Mouse (Mus musculus) limb, embryonic 13.5 days (tissue): ENCODE results near the gene Adra2c. TPM values are rescaled to one million over a fixed set of nuclear protein-coding genes. Genes with fewer than 3 reads are reported as not detected.

ENCODE experiments used
- ATAC-seq: fragments of 200-750 bp; cut with Nextera tagmentation; 2 replicates; pipeline ENCODE4 v1.8.0; 2017; ENCODE audit warnings: low read depth, moderate number of reproducible peaks, moderate TSS enrichment; ENCODE audit not compliant: low FRiP score
- H3K27ac ChIP-seq: fragments of 300-500 bp; sonication (generic); 2 replicates; pipeline ENCODE4 v1.5.1; 2015; ENCODE audit warnings: inconsistent platforms, mild to moderate bottlenecking, moderate library complexity
- H3K27me3 ChIP-seq: fragments of 300-500 bp; sonication (generic); 2 replicates; pipeline ENCODE4 v1.6.1; 2015; ENCODE audit warnings: mild to moderate bottlenecking, inconsistent platforms
- H3K36me3 ChIP-seq: fragments of 300-500 bp; sonication (generic); 2 replicates; pipeline ENCODE4 v1.6.1; 2015; ENCODE audit warnings: inconsistent platforms, mild to moderate bottlenecking, moderate library complexity
- H3K4me1 ChIP-seq: fragments of 300-500 bp; sonication (generic); 2 replicates; pipeline ENCODE4 v1.6.1; 2015; ENCODE audit warnings: inconsistent platforms
- H3K4me2 ChIP-seq: fragments of 300-500 bp; sonication (generic); replicated peaks from 2 replicates; pipeline ENCODE4 v1.6.1; 2015; ENCODE audit warnings: inconsistent platforms, mild to moderate bottlenecking, moderate library complexity
- H3K4me3 ChIP-seq: fragments of 300-500 bp; sonication (generic); 2 replicates; pipeline ENCODE4 v1.5.1; 2015; ENCODE audit warnings: moderate library complexity, mild to moderate bottlenecking, inconsistent platforms
- H3K9ac ChIP-seq: fragments of 300-500 bp; sonication (generic); 2 replicates; pipeline ENCODE4 v1.6.1; 2015; ENCODE audit warnings: mild to moderate bottlenecking, inconsistent platforms
- H3K9me3 ChIP-seq: fragments of 300-500 bp; sonication (generic); 2 replicates; pipeline ENCODE4 v1.6.1; 2016; ENCODE audit warnings: inconsistent platforms
- WGBS: fragments of 180-500 bp; shearing (Covaris S2); methylation state at CpG from one replicate; pipeline ENCODE4 v1.1.7; 2015; 5-methylcytosine and 5-hydroxymethylcytosine counted together
- polyA plus RNA-seq: library from polyadenylated mRNA; unstranded; fragments of >200 nt; fragmentation: Nextera tagmentation; extraction: Ambion mirVana; gene quantifications from 2 replicates; pipeline ENCODE4 v1.2.1, GENCODE M21; 2015

Adra2c gene
- polyA plus RNA-seq, 1 experiment from 2014 or later = not detected

DNA sequence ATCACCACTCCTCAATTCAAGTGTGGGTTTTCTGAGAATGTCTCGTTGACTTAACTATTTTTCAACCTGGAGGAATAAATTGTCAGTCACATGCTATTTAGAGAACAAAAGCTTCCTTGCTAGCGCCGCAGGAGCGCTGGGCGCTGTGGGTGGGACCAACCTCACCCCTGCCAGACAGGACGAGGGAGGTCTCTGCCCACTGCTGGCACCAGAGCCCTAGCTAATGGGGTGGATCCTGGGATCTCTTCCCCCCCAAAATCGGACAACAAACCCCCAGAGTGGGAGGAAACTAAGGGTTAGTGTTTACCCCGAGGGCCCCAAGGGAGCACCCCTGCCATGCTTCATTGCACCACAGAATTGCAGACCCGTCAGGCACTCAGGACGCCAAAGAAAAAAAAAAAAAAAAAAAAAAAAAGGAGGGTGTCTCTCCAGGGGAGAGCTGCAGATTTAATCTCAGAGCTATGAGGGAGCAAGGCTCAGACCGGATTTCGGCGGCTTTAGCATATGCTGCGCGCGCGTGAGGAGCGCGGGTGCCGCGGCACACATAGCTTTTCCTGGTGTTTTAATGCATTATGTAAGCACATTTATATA, 35.2 kb downstream of the Adra2c start:
- peaks cover 78% of the 10 kb centered on the region for H3K27me3 ChIP-seq
- H3K4me2 ChIP-seq = peak overlapping the region; percentile 53
- no peak overlapping the region for H3K9ac ChIP-seq
- 2% methylated on average over 21 of the region's 21 CpGs for WGBS
- H3K9me3 ChIP-seq = no peaks in the 10 kb centered on the region
- peak overlapping the region; percentile 27 for H3K4me3 ChIP-seq
- ATAC-seq = no peak
- no peaks in the 10 kb centered on the region for H3K36me3 ChIP-seq
- 0 out of 2 replicates have a peak, but pooled peaks cover 5% of the 10 kb centered on the region for H3K4me1 ChIP-seq
- no peak overlapping the region for H3K27ac ChIP-seq

DNA sequence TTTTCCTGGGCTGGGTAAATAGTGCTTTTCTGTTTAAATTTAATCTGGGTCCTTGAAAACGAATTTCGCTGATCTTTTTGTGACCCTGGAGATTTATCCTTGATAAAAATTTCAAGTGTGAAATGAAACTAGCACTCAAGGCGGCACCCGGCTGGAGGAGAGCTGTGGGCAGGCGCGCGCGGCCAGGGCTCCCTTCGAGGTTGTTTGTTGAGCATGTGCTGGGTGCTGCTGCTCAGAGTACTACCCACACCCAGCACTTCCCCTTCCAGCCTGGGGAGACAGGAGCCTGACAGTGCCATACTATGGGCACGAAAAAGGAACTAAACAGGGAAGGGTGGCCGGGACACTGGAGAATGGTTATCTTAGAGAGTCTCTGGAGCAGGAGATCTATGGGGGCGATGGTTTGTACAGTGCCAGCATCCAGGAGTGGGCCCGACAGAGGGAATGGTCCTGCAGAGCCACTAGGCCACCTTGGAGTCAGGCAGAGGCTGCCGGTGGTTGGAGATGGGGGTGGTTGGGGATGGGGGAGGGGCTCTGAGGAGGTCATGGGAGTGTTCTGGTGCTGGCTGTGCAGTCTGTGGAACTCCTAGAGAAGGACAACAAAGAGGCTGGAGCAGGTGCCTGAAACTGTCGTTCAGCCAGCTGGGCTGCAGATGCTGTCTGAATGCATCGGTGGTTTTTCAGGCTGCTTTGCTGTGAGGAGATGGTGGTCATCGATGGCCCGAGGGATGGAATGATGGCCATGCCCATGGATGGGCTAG, 35.9 kb downstream of the Adra2c start:
- peaks cover 74% of the 10 kb centered on the region for H3K27me3 ChIP-seq
- no peaks in the 10 kb centered on the region for H3K36me3 ChIP-seq
- H3K4me1 ChIP-seq = 0 out of 2 replicates have a peak, but pooled peaks cover 5% of the 10 kb centered on the region
- no peaks in the 10 kb centered on the region for H3K9me3 ChIP-seq
- peak overlapping the region; percentile 53 for H3K4me2 ChIP-seq
- WGBS = 22% methylated on average over 18 of the region's 18 CpGs
- peak overlapping the region; percentile 27 for H3K4me3 ChIP-seq
- H3K9ac ChIP-seq = no peak overlapping the region
- H3K27ac ChIP-seq = no peak overlapping the region
- no peak for ATAC-seq

GRCm38 (mm10) chr5:35314629-35315028, 36.5 kb downstream of the Adra2c start:
- H3K36me3 ChIP-seq = no peaks in the 10 kb centered on the region
- H3K9me3 ChIP-seq = no peaks in the 10 kb centered on the region
- ATAC-seq = no peak
- no peak overlapping the region for H3K4me2 ChIP-seq
- no peak overlapping the region for H3K4me3 ChIP-seq
- H3K27ac ChIP-seq = no peak overlapping the region
- no peak overlapping the region for H3K9ac ChIP-seq
- WGBS = 28% methylated on average over 3 of the region's 3 CpGs
- peaks cover 74% of the 10 kb centered on the region for H3K27me3 ChIP-seq
- 0 out of 2 replicates have a peak, but pooled peaks cover 5% of the 10 kb centered on the region for H3K4me1 ChIP-seq

DNA sequence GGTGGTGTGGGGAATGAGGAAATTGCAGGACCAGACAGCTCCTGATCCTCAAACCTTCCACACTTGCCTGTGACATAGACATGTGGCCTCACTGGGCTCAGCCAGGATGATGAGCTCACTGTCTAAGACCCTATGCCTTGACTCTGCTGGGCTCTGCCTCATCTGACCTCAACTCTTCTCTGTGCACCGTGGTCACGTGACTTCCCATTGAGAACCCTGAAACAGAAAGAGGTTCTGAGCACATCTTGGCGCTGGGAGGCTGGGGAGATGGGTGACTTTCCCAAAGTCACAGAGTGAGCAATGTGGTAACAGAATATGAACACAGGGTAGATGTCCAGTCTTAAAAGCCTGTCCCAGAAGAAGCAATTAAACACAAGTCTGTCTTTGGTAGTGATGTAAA, 37.1 kb downstream of the Adra2c start:
- Histone ChIP-seq H3K4me1 (0 out of 2 replicates have a peak, but pooled peaks cover 5% of the 10 kb centered on the region), H3K9ac (no peak overlapping the region), H3K4me2 (no peak overlapping the region), H3K27ac (no peak overlapping the region), H3K36me3 (no peaks in the 10 kb centered on the region), H3K4me3 (no peak overlapping the region), H3K27me3 (peaks cover 73% of the 10 kb centered on the region), H3K9me3 (no peaks in the 10 kb centered on the region)
- no peak for ATAC-seq
- 79% methylated on average over 3 of the region's 3 CpGs for WGBS

GRCm38 (mm10) chr5:35320650-35321049, 42.5 kb downstream of the Adra2c start:
- Histone ChIP-seq H3K4me2 (no peak overlapping the region), H3K36me3 (no peaks in the 10 kb centered on the region), H3K27me3 (peaks cover 27% of the 10 kb centered on the region), H3K4me3 (no peak overlapping the region), H3K9me3 (no peaks in the 10 kb centered on the region), H3K9ac (no peak overlapping the region), H3K4me1 (no peaks in the 10 kb centered on the region), H3K27ac (no peak overlapping the region)
- 80% methylated on average over 2 of the region's 2 CpGs for WGBS
- no peak for ATAC-seq

DNA sequence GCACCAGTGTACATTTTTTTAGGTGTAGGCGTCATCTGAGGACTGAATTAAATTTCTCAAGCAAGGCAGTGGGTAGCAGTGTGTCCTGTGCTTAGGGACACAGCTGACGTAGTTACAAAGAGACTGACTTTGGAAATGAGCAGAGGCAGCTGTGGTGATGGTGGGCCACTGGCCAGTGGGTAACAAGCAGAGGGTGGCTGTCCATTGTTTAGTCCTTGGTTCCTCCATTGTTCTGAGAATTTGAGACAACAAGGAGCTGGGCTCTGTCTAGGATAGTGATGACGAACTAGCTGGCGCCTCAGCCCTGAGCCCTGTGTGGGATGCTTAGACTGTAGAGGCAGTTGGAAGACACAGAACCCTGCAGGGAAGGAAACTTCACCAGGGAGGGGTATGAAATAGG, 52.7 kb downstream of the Adra2c start:
- Histone ChIP-seq H3K9ac (no peak overlapping the region), H3K9me3 (no peaks in the 10 kb centered on the region), H3K4me1 (no peaks in the 10 kb centered on the region), H3K27me3 (peaks cover 17% of the 10 kb centered on the region; the same call in 1 of the 2 replicates), H3K4me2 (no peak overlapping the region), H3K4me3 (no peak overlapping the region), H3K36me3 (no peaks in the 10 kb centered on the region), H3K27ac (no peak overlapping the region)
- ATAC-seq = no peak
- WGBS = 70% methylated on average over 4 of the region's 4 CpGs

Other genes starting within 250 kb of the Adra2c start
- gene Hgfac, start 236.8 kb upstream of the Adra2c start, polyA plus RNA-seq = 0.59 and 0.71 TPM in 2 replicates
- gene Dok7, start 221.6 kb upstream of the Adra2c start, polyA plus RNA-seq = 5.1 and 5.7 TPM in 2 replicates
- gene Lrpap1, start 172.6 kb upstream of the Adra2c start, polyA plus RNA-seq = 112 and 120 TPM in 2 replicates
- gene Hmx1, start 110.8 kb downstream of the Adra2c start, polyA plus RNA-seq = 0.11 TPM in 1 of 2 replicates, not detected in the other
- 1.6 and 2.1 TPM in 2 replicates for gene Cpz, start 247.4 kb downstream of the Adra2c start, polyA plus RNA-seq